Mouse (Mus musculus) embryonic facial prominence, embryonic 10.5 days (tissue): ENCODE data around the gene Lrmda. TPM values are rescaled to one million over a fixed set of nuclear protein-coding genes. Genes with fewer than 3 reads are reported as not detected.

Experiments
- DNase-seq: peaks from one replicate; pipeline ENCODE4 v3.0.0-alpha.2; 2017; ENCODE audit warnings: low spot score
- H3K27ac ChIP-seq: fragments of 300-500 bp; sonication (generic); replicated peaks from 2 replicates; pipeline ENCODE4 v1.5.1; 2016; ENCODE audit warnings: mild to moderate bottlenecking
- H3K27me3 ChIP-seq: fragments of 300-500 bp; sonication (generic); replicated peaks from 2 replicates; pipeline ENCODE4 v1.6.1; 2016; ENCODE audit warnings: low read depth, mild to moderate bottlenecking; ENCODE audit not compliant: poor library complexity, severe bottlenecking
- H3K36me3 ChIP-seq: fragments of 300-500 bp; sonication (generic); replicated peaks from 2 replicates; pipeline ENCODE4 v1.6.1; 2016; ENCODE audit warnings: mild to moderate bottlenecking, moderate library complexity
- H3K4me1 ChIP-seq: fragments of 300-500 bp; sonication (generic); 2 replicates; pipeline ENCODE4 v1.6.1; 2016
- H3K4me3 ChIP-seq: fragments of 300-500 bp; sonication (generic); 2 replicates; pipeline ENCODE4 v1.5.1; 2016; ENCODE audit warnings: mild to moderate bottlenecking, moderate library complexity
- H3K9me3 ChIP-seq: fragments of 300-500 bp; sonication (generic); 2 replicates; pipeline ENCODE4 v1.6.1; 2016; ENCODE audit warnings: mild to moderate bottlenecking
- WGBS: fragments of 180-500 bp; shearing (Covaris S2); methylation state at CpG from one replicate; pipeline ENCODE4 v1.1.7; 2016; 5-methylcytosine and 5-hydroxymethylcytosine counted together
- polyA plus RNA-seq: library from polyadenylated mRNA; unstranded; fragments of >200 nt; fragmentation: Nextera tagmentation; extraction: Ambion mirVana; gene quantifications from 2 replicates; pipeline ENCODE4 v1.2.1, GENCODE M21; 2016

The Lrmda gene
- polyA plus RNA-seq, 1 experiment from 2014 or later, result 0.88 TPM

- 87% methylated on average over 5 of the region's 5 CpGs for WGBS
- Histone ChIP-seq H3K9me3 (no peaks in the 10 kb centered on the region), H3K27ac (no peak overlapping the region), H3K4me3 (no peak overlapping the region), H3K4me1 (no peaks in the 10 kb centered on the region), H3K27me3 (no peaks in the 10 kb centered on the region), H3K36me3 (no peaks in the 10 kb centered on the region)
- no peak for DNase-seq
These were observed 387.1 kb downstream of the Lrmda start for GRCm38 (mm10) chr14:22406623-22407022.

GRCm38 (mm10) chr14:22410826-22411225, 391.3 kb downstream of the Lrmda start:
- Histone ChIP-seq H3K27me3 (no peaks in the 10 kb centered on the region), H3K4me1 (no peaks in the 10 kb centered on the region), H3K4me3 (no peak overlapping the region), H3K9me3 (no peaks in the 10 kb centered on the region), H3K27ac (no peak overlapping the region), H3K36me3 (no peaks in the 10 kb centered on the region)
- WGBS, result 79% methylated on average over 1 of the region's 1 CpGs
- no peak for DNase-seq

- no peaks in the 10 kb centered on the region for H3K9me3 ChIP-seq
- 90% methylated on average over 7 of the region's 7 CpGs for WGBS
- no peaks in the 10 kb centered on the region for H3K27me3 ChIP-seq
- no peak for DNase-seq
- no peak overlapping the region for H3K4me3 ChIP-seq
- H3K4me1 ChIP-seq, result no peaks in the 10 kb centered on the region
- no peak overlapping the region for H3K27ac ChIP-seq
- no peaks in the 10 kb centered on the region for H3K36me3 ChIP-seq
These were observed 393.7 kb downstream of the Lrmda start for GRCm38 (mm10) chr14:22413220-22413619.

GRCm38 (mm10) chr14:22417706-22418105, 398.2 kb downstream of the Lrmda start:
- WGBS, result 92% methylated on average over 3 of the region's 3 CpGs
- peaks cover 6% of the 10 kb centered on the region; the same call in 1 of the 2 replicates for H3K4me1 ChIP-seq
- no peaks in the 10 kb centered on the region for H3K9me3 ChIP-seq
- no peak overlapping the region for H3K27ac ChIP-seq
- H3K4me3 ChIP-seq, result no peak overlapping the region
- no peaks in the 10 kb centered on the region for H3K36me3 ChIP-seq
- DNase-seq, result no peak
- no peaks in the 10 kb centered on the region for H3K27me3 ChIP-seq

- DNase-seq, result no peak
- Histone ChIP-seq H3K27ac (no peak overlapping the region), H3K27me3 (no peaks in the 10 kb centered on the region), H3K36me3 (no peaks in the 10 kb centered on the region), H3K4me1 (peaks cover 11% of the 10 kb centered on the region; the same call in 1 of the 2 replicates), H3K9me3 (no peaks in the 10 kb centered on the region), H3K4me3 (no peak overlapping the region)
- 80% methylated on average over 4 of the region's 4 CpGs for WGBS
These were observed 402.2 kb downstream of the Lrmda start for GRCm38 (mm10) chr14:22421668-22422067.

GRCm38 (mm10) chr14:22425018-22425534, 405.6 kb downstream of the Lrmda start:
- no peak overlapping the region for H3K4me3 ChIP-seq
- peaks cover 8% of the 10 kb centered on the region; the same call in 1 of the 2 replicates for H3K4me1 ChIP-seq
- 0 out of 2 replicates have a peak, but pooled peaks cover 3% of the 10 kb centered on the region for H3K27me3 ChIP-seq
- H3K9me3 ChIP-seq, result no peaks in the 10 kb centered on the region
- DNase-seq, result no peak
- H3K27ac ChIP-seq, result no peak overlapping the region
- 85% methylated on average over 7 of the region's 7 CpGs for WGBS
- no peaks in the 10 kb centered on the region for H3K36me3 ChIP-seq

- H3K27me3 ChIP-seq, result peaks cover 16% of the 10 kb centered on the region; the same call in 1 of the 2 replicates
- peaks cover 12% of the 10 kb centered on the region for H3K4me1 ChIP-seq
- no peak for DNase-seq
- no peak overlapping the region for H3K4me3 ChIP-seq
- WGBS, result 78% methylated on average over 3 of the region's 3 CpGs
- H3K9me3 ChIP-seq, result no peaks in the 10 kb centered on the region
- no peak overlapping the region for H3K27ac ChIP-seq
- no peaks in the 10 kb centered on the region for H3K36me3 ChIP-seq
These were observed 415.9 kb downstream of the Lrmda start for GRCm38 (mm10) chr14:22435441-22435840.

- H3K27me3 ChIP-seq, result peaks cover 16% of the 10 kb centered on the region; the same call in 1 of the 2 replicates
These were observed 416.4 kb downstream of the Lrmda start for GRCm38 (mm10) chr14:22435860-22436377.

GRCm38 (mm10) chr14:22440341-22440999, 421.0 kb downstream of the Lrmda start:
- Histone ChIP-seq H3K4me1 (peaks cover 25% of the 10 kb centered on the region), H3K4me3 (no peak overlapping the region), H3K27me3 (peaks cover 33% of the 10 kb centered on the region), H3K9me3 (no peaks in the 10 kb centered on the region), H3K36me3 (no peaks in the 10 kb centered on the region), H3K27ac (no peak overlapping the region)
- 41% methylated on average over 18 of the region's 18 CpGs for WGBS
- peak; percentile 37 for DNase-seq

More at GRCm38 (mm10) chr14:22435860-22436377, 416.4 kb downstream of the Lrmda start:
- H3K36me3 ChIP-seq, result no peaks in the 10 kb centered on the region
- DNase-seq, result no peak
- H3K4me1 ChIP-seq, result peaks cover 17% of the 10 kb centered on the region
- no peaks in the 10 kb centered on the region for H3K9me3 ChIP-seq
- no peak overlapping the region for H3K27ac ChIP-seq
- 55% methylated on average over 4 of the region's 4 CpGs for WGBS
- no peak overlapping the region for H3K4me3 ChIP-seq

GRCm38 (mm10) chr14:22441859-22442447, 422.4 kb downstream of the Lrmda start:
- Histone ChIP-seq H3K4me3 (no peak overlapping the region), H3K27ac (no peak overlapping the region), H3K4me1 (peaks cover 18% of the 10 kb centered on the region), H3K27me3 (peaks cover 44% of the 10 kb centered on the region), H3K36me3 (no peaks in the 10 kb centered on the region), H3K9me3 (no peaks in the 10 kb centered on the region)
- no peak for DNase-seq
- WGBS, result 62% methylated on average over 5 of the region's 5 CpGs

- Histone ChIP-seq H3K36me3 (no peaks in the 10 kb centered on the region), H3K27ac (no peak overlapping the region), H3K9me3 (no peaks in the 10 kb centered on the region), H3K27me3 (peaks cover 50% of the 10 kb centered on the region), H3K4me3 (no peak overlapping the region), H3K4me1 (peaks cover 18% of the 10 kb centered on the region)
- no peak for DNase-seq
- WGBS, result 85% methylated on average over 5 of the region's 5 CpGs
These were observed 423.2 kb downstream of the Lrmda start for GRCm38 (mm10) chr14:22442719-22443118.

GRCm38 (mm10) chr14:22444541-22444940, 425.0 kb downstream of the Lrmda start:
- Histone ChIP-seq H3K4me3 (no peak overlapping the region), H3K27me3 (peaks cover 41% of the 10 kb centered on the region), H3K27ac (no peak overlapping the region), H3K36me3 (no peaks in the 10 kb centered on the region), H3K9me3 (no peaks in the 10 kb centered on the region), H3K4me1 (peaks cover 18% of the 10 kb centered on the region)
- 91% methylated on average over 2 of the region's 2 CpGs for WGBS
- no peak for DNase-seq
